Mouse (Mus musculus) mouse trophoblast stem cell (cell line): ENCODE measurements around the gene Serpina12.

ENCODE experiments used
- in situ Hi-C, 2 experiments: fragments of 300-500 bp; cut with MseI, MboI; formaldehyde crosslinking; loops; 2 replicates in 1 of 2; 3 replicates in 1 of 2; pipeline ENCODE4 v1.15.1; 2025

The Serpina12 gene

GRCm38 (mm10) chr12:104004689-104005088 lies 39.6 kb downstream of the Serpina12 start:
- in situ Hi-C loops = no loop called here

DNA sequence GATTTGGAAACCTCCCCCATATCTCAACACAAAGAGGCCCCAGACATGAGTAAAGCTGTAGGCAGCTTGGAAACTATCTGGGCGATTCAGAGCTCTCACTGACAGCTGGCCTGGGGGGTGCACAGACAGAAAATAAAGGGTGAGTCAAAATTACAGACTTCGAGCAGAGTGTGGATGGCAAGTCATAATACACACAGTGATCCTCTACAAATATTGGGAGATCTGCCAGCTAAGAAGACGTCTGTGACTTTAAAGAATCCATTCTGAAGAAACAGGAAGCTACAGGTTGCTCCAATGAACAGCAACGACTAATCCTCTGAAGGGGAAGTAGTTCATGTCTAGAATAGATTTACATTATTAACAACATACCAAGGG lies 41.0 kb downstream of the Serpina12 start:
- in situ Hi-C loops = no loop called here

DNA sequence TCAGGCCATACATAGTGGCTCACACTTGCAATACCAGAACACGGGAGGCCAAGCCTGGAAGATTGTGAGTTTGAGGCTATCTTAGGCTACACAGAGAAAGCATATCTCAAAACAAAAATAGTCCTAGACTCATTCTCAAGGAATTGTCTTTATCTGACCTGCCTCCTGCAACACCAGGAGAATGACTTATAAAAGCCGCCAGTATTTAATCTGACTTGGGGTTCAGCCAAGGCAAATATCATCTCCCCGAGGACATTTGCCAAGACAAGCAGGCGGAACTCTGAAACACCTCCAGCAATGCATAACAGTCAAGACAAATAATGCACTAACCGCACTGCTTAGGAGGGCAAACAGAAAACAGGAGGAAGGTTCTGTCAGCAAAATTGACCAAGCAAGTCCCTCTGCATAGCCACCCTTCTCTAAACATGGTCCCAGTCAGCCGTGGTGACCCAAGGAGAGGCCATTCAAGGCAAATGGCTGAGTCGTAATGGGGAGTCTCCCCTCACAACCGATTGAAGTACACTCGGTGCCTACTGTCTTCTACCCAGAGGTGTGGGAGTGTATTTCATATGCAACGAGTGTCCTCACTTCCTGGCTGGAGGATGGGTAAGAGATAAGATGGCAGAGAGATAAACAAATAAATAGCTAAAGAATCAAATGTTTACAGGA lies 41.5 kb downstream of the Serpina12 start:
- in situ Hi-C loops = no loop called here

DNA sequence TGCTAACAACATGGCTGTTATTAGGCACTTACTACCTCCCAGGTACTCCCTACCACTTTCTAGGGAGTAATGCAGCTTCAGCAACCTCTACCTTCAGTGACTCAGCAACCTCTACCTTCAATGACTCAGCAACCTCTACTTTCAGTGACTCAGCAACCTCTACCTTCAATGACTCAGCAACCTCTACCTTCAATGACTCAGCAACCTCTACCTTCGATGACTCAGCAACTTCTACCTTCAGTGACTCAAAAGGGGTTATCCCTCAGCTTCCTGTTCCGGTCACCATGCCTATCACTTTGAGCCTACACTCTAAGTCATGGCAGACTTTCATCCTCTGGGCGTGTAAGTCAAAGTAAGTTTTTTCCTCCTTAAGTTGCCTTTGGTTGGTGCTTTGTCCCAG lies 43.6 kb downstream of the Serpina12 start:
- in situ Hi-C loops = no loop called here

DNA sequence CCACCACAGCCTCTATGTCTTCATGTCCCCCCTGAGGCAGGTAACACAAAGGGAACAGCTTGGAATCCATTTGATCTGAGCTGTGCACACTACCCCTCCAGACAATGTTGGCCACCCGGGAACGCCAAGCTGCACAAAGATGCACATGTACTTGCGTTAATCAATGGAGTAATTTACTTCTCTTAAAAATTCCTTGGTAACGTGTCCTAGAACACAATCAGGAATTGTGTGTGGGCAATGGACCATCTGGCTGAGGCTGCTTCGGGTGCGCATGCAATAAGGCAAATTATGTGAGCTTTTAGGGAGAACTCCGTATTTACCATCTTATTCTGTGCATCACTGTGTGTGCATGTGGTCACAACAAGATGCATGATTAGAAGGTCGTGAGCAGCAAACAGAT lies 44.6 kb downstream of the Serpina12 start:
- in situ Hi-C loops = loop anchor here in 1 of 2 experiments (10.0 kb wide), 1 partner anchor 425 kb away; no protein-coding TSS in a partner anchor

GRCm38 (mm10) chr12:103996513-103996912 lies 47.7 kb downstream of the Serpina12 start:
- in situ Hi-C loops = loop anchor here in 1 of 2 experiments (10.0 kb wide), 1 partner anchor 428 kb away; no protein-coding TSS in a partner anchor

- in situ Hi-C loops = loop anchor here in 1 of 2 experiments (10.0 kb wide), 1 partner anchor 429 kb away; no protein-coding TSS in a partner anchor
Observed at GRCm38 (mm10) chr12:103995292-103996072, 48.8 kb downstream of the Serpina12 start.

- in situ Hi-C loops = loop anchor here (5.0 to 10.0 kb wide), 2 partner anchors 429 to 432 kb away; no protein-coding TSS in a partner anchor
Observed at GRCm38 (mm10) chr12:103992945-103993344, 51.3 kb downstream of the Serpina12 start.

- in situ Hi-C loops = loop anchor here (5.0 to 10.0 kb wide), 2 partner anchors 432 to 435 kb away; no protein-coding TSS in a partner anchor
Observed at GRCm38 (mm10) chr12:103989857-103990256, 54.4 kb downstream of the Serpina12 start, which contains the start of gene Serpina11. Serpina11 (minus strand) TSS chr12:103989957.

DNA sequence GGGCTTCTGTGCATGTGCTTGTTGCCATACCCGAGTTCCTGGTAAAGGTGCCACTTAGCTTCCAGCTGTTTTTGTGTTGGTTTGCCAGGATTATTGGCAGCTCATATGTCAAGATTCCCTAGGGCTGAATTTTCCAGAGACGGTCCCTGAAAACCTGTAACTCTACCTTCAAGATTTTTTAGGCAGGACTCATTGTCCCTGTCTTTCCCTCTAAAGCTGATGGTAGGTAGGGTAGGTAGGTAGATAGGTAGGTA lies 54.8 kb downstream of the Serpina12 start:
- in situ Hi-C loops = no loop called here

DNA sequence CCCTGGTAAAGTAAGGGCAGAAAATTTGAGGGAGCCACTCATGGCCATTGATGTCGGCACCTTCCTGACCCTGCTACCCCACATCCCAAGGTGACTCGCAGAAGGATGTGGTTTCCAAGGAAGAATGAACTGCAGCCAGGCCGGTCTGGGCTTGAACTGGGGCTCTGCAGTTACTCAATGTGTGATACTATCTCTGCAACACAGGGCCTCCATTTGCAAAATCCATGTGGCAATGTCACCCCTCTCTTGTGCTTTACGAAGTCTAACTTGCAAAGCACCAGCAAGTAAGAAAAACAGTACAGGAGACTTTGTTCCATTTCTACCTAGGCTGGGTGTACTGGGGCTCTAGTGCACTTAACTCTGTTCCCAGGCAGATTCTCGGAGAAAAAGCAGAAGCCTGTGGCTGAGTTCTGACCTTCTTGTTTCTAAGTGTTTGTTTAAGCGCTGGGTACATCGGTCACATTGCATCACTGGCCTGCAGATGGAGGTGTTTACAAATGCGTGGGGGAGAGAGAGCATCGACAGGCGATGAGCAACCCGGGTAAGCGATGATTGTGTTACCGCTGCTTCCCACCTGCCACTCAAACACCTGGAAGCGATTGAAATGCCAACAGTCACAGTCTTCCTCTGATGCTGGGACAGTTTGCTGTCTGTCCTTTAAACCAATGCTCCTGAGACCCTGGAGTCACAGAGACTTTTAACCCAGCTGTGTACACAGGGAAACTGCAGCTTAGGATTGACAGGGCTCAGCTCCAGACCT lies 55.3 kb downstream of the Serpina12 start:
- in situ Hi-C loops = no loop called here

- in situ Hi-C loops = no loop called here
Observed at GRCm38 (mm10) chr12:103985868-103986267, 58.4 kb downstream of the Serpina12 start.

DNA sequence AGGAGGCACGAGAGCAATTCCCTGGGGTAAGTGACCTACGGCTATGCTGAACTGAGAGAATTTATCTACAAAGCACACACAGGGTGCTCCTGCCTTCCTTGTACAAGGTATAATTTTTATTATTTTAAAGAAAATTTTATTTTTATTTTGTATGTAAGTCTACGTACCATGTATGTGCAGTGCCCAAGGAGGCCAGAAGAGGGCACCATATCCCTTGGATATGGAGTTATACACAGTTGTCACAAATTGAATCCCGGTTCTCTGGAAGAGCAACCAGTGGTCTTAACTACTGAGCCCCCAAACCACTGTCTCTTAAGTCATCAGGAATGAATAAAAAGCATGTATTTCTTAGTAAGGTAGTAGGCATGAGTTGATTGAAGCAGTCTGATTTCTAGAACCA lies 59.3 kb downstream of the Serpina12 start:
- in situ Hi-C loops = no loop called here

- in situ Hi-C loops = no loop called here
Observed at GRCm38 (mm10) chr12:103981646-103982360, 62.4 kb downstream of the Serpina12 start.
